Mouse (Mus musculus): ENCODE results near the gene Hipk2.

DNA sequence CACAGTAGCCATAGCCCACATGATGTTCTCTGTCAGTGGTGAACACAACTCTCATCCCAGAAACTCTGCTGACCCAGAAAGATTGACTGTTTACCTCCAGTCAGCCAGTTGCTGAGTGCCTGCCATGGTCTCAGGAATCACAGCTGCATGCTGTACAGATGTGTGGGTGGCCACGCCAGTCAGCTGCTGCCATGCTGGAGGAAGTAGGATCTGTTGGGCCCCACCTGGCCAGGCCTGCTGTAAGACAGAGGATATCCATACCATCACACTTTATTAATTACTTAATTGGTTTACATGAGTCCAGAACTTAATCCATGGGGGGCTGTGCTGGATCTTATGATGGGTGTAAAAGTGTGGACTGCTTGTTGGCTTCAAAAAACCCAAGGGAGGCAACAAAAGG is 154.6 kb downstream of the Hipk2 start:
- TF ChIP-seq TAL1 (IDR thresholded peaks at IDR 0.05; ENCODE audit: low read length) = no peak
- no peak for TF ChIP-seq MAZ (IDR thresholded peaks at IDR 0.05; ENCODE audit: low read depth, low read length)
- no peak for TF ChIP-seq POLR2A (IDR thresholded peaks at IDR 0.05; ENCODE audit: control insufficient read depth in 1 of 2, insufficient read depth in 1 of 2, low read depth in 1 of 2, low read length in 2 of 2, poor library complexity in 1 of 2)
- no peak for TF ChIP-seq EP300 (IDR thresholded peaks at IDR 0.05; ENCODE audit: low read depth in 1 of 2, low read length in 2 of 2)
- no peak for TF ChIP-seq HCFC1 (IDR thresholded peaks at IDR 0.05; ENCODE audit: low read depth, low read length)
- TF ChIP-seq GATA1 (IDR thresholded peaks at IDR 0.05; ENCODE audit: low read depth, low read length) = no peak
- no peak for TF ChIP-seq CTCF (IDR thresholded peaks at IDR 0.05 in 2 of 3, conservative IDR thresholded peaks at IDR 0.05 in 1 of 3; ENCODE audit: control insufficient read depth in 1 of 3, insufficient read depth in 1 of 3, low read depth in 2 of 3, low read length in 3 of 3, poor library complexity in 1 of 3, severe bottlenecking in 1 of 3)
- TF ChIP-seq CHD2 (IDR thresholded peaks at IDR 0.05; ENCODE audit: low read length) = no peak
- no peak for TF ChIP-seq ELF1 (IDR thresholded peaks at IDR 0.05; ENCODE audit: low read depth, low read length)
- TF ChIP-seq GABPA (IDR thresholded peaks at IDR 0.05; ENCODE audit: low read depth, low read length) = no peak
- no peak for TF ChIP-seq MXI1 (IDR thresholded peaks at IDR 0.05; ENCODE audit: low read depth, low read length)
- no peak for TF ChIP-seq ZKSCAN1 (IDR thresholded peaks at IDR 0.05; ENCODE audit: low read depth, low read length)
- TF ChIP-seq NELFE (IDR thresholded peaks at IDR 0.05; ENCODE audit: low read depth, low read length) = no peak
